Mouse (Mus musculus) kidney, embryonic 14.5 days (tissue): ENCODE measurements at regions not wholly inside any gene's neighbourhood (a gene's known extent, or its start where the extent isn't known, plus 50 kb on each side); places are given as distances from the start of the nearest gene placed in this dataset.

Source experiments
- ATAC-seq: fragments of 200-750 bp; cut with Nextera tagmentation; 2 replicates; pipeline ENCODE4 v1.8.0; 2017; ENCODE audit warnings: moderate number of reproducible peaks, mild to moderate bottlenecking, moderate TSS enrichment, moderate library complexity; ENCODE audit not compliant: low FRiP score, low TSS enrichment
- H3K27ac ChIP-seq: fragments of 300-500 bp; sonication (generic); 2 replicates; pipeline ENCODE4 v1.5.1; 2014; ENCODE audit warnings: low read depth, mild to moderate bottlenecking, low read length, moderate library complexity, mixed read lengths
- H3K27me3 ChIP-seq: fragments of 300-500 bp; sonication (generic); 2 replicates; pipeline ENCODE4 v1.6.1; 2014; ENCODE audit warnings: mild to moderate bottlenecking, low read length; ENCODE audit not compliant: control insufficient read depth, insufficient read depth
- H3K36me3 ChIP-seq: fragments of 300-500 bp; sonication (generic); 2 replicates; pipeline ENCODE4 v1.6.1; 2014; ENCODE audit warnings: low read length, mixed read lengths; ENCODE audit not compliant: control insufficient read depth, insufficient read depth
- H3K4me1 ChIP-seq: fragments of 300-500 bp; sonication (generic); 2 replicates; pipeline ENCODE4 v1.6.1; 2014; ENCODE audit warnings: low read length, mixed read lengths; ENCODE audit not compliant: control insufficient read depth, insufficient read depth
- H3K4me2 ChIP-seq: fragments of 300-500 bp; sonication (generic); replicated peaks from 2 replicates; pipeline ENCODE4 v1.6.1; 2014; ENCODE audit warnings: low read depth, mild to moderate bottlenecking, low read length
- H3K4me3 ChIP-seq: fragments of 300-500 bp; sonication (generic); 2 replicates; pipeline ENCODE4 v1.5.1; 2014; ENCODE audit warnings: mild to moderate bottlenecking, low read length
- H3K9ac ChIP-seq: fragments of 300-500 bp; sonication (generic); 2 replicates; pipeline ENCODE4 v1.6.1; 2014; ENCODE audit warnings: low read depth, mild to moderate bottlenecking, low read length, moderate library complexity
- H3K9me3 ChIP-seq: fragments of 300-500 bp; sonication (generic); 2 replicates; pipeline ENCODE4 v1.6.1; 2016; ENCODE audit warnings: low read length; ENCODE audit not compliant: control insufficient read depth
- WGBS: fragments of 180-500 bp; shearing (Covaris S2); extraction: QIAGEN DNeasy Blood & Tissue Kit; methylation state at CpG from one replicate; pipeline ENCODE4 v1.1.7; 2014; 5-methylcytosine and 5-hydroxymethylcytosine counted together

- no peak overlapping the region for H3K4me3 ChIP-seq
- WGBS: 74% methylated on average over 2 of the region's 2 CpGs
- H3K9me3 ChIP-seq: no peaks in the 10 kb centered on the region
- no peaks in the 10 kb centered on the region for H3K27me3 ChIP-seq
- H3K27ac ChIP-seq: no peak overlapping the region
- no peaks in the 10 kb centered on the region for H3K36me3 ChIP-seq
- H3K9ac ChIP-seq: no peak overlapping the region
- H3K4me2 ChIP-seq: no peak overlapping the region
- no peaks in the 10 kb centered on the region for H3K4me1 ChIP-seq
- ATAC-seq: no peak
These were observed 192.0 kb upstream of the Hhip start for GRCm38 (mm10) chr8:80249762-80250161.

- no peaks in the 10 kb centered on the region for H3K36me3 ChIP-seq
- H3K9ac ChIP-seq: no peak overlapping the region
- no peak overlapping the region for H3K27ac ChIP-seq
- H3K9me3 ChIP-seq: no peaks in the 10 kb centered on the region
- H3K4me1 ChIP-seq: no peaks in the 10 kb centered on the region
- H3K4me3 ChIP-seq: no peak overlapping the region
- ATAC-seq: no peak
- no peak overlapping the region for H3K4me2 ChIP-seq
- H3K27me3 ChIP-seq: no peaks in the 10 kb centered on the region
- 83% methylated on average over 4 of the region's 4 CpGs for WGBS
These were observed 182.1 kb upstream of the Hhip start for GRCm38 (mm10) chr8:80239879-80240278.

- Histone ChIP-seq H3K9ac (no peak overlapping the region), H3K4me3 (no peak overlapping the region), H3K27ac (no peak overlapping the region), H3K36me3 (no peaks in the 10 kb centered on the region), H3K4me1 (0 out of 2 replicates have a peak, but pooled peaks cover 1% of the 10 kb centered on the region), H3K9me3 (no peaks in the 10 kb centered on the region), H3K27me3 (no peaks in the 10 kb centered on the region), H3K4me2 (no peak overlapping the region)
- WGBS: 75% methylated on average over 1 of the region's 1 CpGs
- no peak for ATAC-seq
These were observed 152.6 kb upstream of the Hhip start for GRCm38 (mm10) chr8:80210361-80210760.

GRCm38 (mm10) chr8:80204678-80205654 lies 147.2 kb upstream of the Hhip start:
- Histone ChIP-seq H3K4me1 (0 out of 2 replicates have a peak, but pooled peaks cover 9% of the 10 kb centered on the region), H3K4me2 (no peak overlapping the region), H3K27me3 (no peaks in the 10 kb centered on the region), H3K27ac (no peak overlapping the region; the same call in 1 of the 2 replicates), H3K9ac (no peak overlapping the region), H3K4me3 (no peak overlapping the region), H3K9me3 (no peaks in the 10 kb centered on the region), H3K36me3 (no peaks in the 10 kb centered on the region)
- 27% methylated on average over 15 of the region's 15 CpGs for WGBS
- ATAC-seq: peak; percentile 83

- Histone ChIP-seq H3K4me1 (0 out of 2 replicates have a peak, but pooled peaks cover 9% of the 10 kb centered on the region), H3K36me3 (no peaks in the 10 kb centered on the region), H3K9ac (no peak overlapping the region), H3K27ac (no peak overlapping the region), H3K4me2 (no peak overlapping the region), H3K27me3 (no peaks in the 10 kb centered on the region), H3K4me3 (no peak overlapping the region), H3K9me3 (no peaks in the 10 kb centered on the region)
- ATAC-seq: peak; percentile 48; the same call in 1 of the 2 replicates
- WGBS: 23% methylated on average over 4 of the region's 4 CpGs
These were observed 146.2 kb upstream of the Hhip start for GRCm38 (mm10) chr8:80203769-80204677.

- Histone ChIP-seq H3K4me2 (no peak overlapping the region), H3K9ac (no peak overlapping the region), H3K27ac (no peak overlapping the region), H3K4me1 (no peaks in the 10 kb centered on the region), H3K27me3 (no peaks in the 10 kb centered on the region), H3K36me3 (no peaks in the 10 kb centered on the region), H3K4me3 (no peak overlapping the region), H3K9me3 (no peaks in the 10 kb centered on the region)
- ATAC-seq: no peak
- WGBS: 84% methylated on average over 4 of the region's 4 CpGs
These were observed 139.9 kb upstream of the Hhip start for GRCm38 (mm10) chr8:80197680-80198079.

GRCm38 (mm10) chr8:80190510-80190908 lies 132.7 kb upstream of the Hhip start:
- no peaks in the 10 kb centered on the region for H3K27me3 ChIP-seq
- WGBS: 51% methylated on average over 4 of the region's 4 CpGs
- H3K36me3 ChIP-seq: no peaks in the 10 kb centered on the region
- no peak overlapping the region for H3K4me2 ChIP-seq
- no peaks in the 10 kb centered on the region for H3K9me3 ChIP-seq
- ATAC-seq: no peak
- H3K4me1 ChIP-seq: no peaks in the 10 kb centered on the region
- H3K4me3 ChIP-seq: no peak overlapping the region
- no peak overlapping the region for H3K9ac ChIP-seq
- H3K27ac ChIP-seq: no peak overlapping the region

- H3K36me3 ChIP-seq: no peaks in the 10 kb centered on the region
These were observed 132.1 kb upstream of the Hhip start for GRCm38 (mm10) chr8:80189797-80190509.

More at GRCm38 (mm10) chr8:80189797-80190509, 132.1 kb upstream of the Hhip start:
- H3K4me3 ChIP-seq: no peak overlapping the region
- WGBS: 75% methylated on average over 10 of the region's 10 CpGs
- no peak overlapping the region for H3K4me2 ChIP-seq
- no peak for ATAC-seq
- H3K9me3 ChIP-seq: no peaks in the 10 kb centered on the region
- no peaks in the 10 kb centered on the region for H3K4me1 ChIP-seq
- no peak overlapping the region for H3K27ac ChIP-seq
- H3K27me3 ChIP-seq: no peaks in the 10 kb centered on the region
- H3K9ac ChIP-seq: no peak overlapping the region
